Mouse (Mus musculus): Measurements from ENCODE around the gene Col4a2.

DNA sequence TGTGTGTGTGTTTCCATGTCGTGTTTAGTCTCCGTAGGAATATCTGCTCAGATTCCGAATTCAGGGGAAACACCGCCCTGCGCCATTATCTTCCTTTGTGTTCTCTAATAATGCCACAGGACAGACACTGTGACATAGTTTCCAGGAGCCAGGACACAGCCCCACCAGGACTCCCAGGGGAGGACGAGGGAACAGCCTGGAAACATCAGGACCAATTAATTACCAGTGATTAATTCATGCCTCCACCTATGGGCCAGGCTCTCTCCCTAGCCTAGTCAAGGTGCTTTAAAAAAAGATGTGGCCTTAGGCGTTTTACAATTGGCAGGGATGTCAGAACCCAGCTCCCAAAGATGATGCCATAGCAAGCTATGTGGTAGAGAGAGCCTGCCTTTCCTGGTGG is 5.2 kb upstream of the Col4a2 start:
- TF ChIP-seq GATA1 (IDR thresholded peaks at IDR 0.05; ENCODE audit: low read length) (no peak), TAL1 (IDR thresholded peaks at IDR 0.05; ENCODE audit: low read length) (no peak)

All from erythroblast, embryonic 14.5 days (primary cell).